Comparison of ENCODE assay signal across 19 mouse cellular contexts in genomic region chr3:93567721-93568120, GRCm38 (mm10). TPM values are rescaled to one million over a fixed set of nuclear protein-coding genes. Genes with fewer than 3 reads are reported as not detected.
DNase-seq lines count a peak whose midpoint lies in the region; ATAC-seq lines count a peak whose summit lies in the region.
"Had no signal": no experiment of that assay in that cellular context is flagged by ENCODE, and none has a peak within 500 bp of the region (broad histone marks: within the 10 kb centered on the region; RNA-seq: fewer than 3 reads in every experiment).

No protein-coding gene starts in this region.

- H3K9ac ChIP-seq in heart, embryonic 13.5 days, result no peak overlapping the region
- no peak overlapping the region for H3K9ac ChIP-seq in kidney, embryonic 15.5 days
- H3K9ac ChIP-seq in intestine, embryonic 16.5 days (ENCODE audit: low read depth, low read length), result no peak overlapping the region
- no peak overlapping the region for H3K9ac ChIP-seq in stomach, embryonic 16.5 days (ENCODE audit: low read length)
- H3K9ac ChIP-seq: forebrain, postnatal 0 days; neural tube, embryonic 13.5 days had no signal

- no peaks in the 10 kb centered on the region for H3K27me3 ChIP-seq in heart, embryonic 13.5 days (replicated peaks)
- no peaks in the 10 kb centered on the region for H3K27me3 ChIP-seq in kidney, embryonic 15.5 days
- H3K27me3 ChIP-seq in intestine, embryonic 16.5 days (replicated peaks; ENCODE audit: control insufficient read depth, insufficient read depth, low read length), result no peaks in the 10 kb centered on the region
- no peaks in the 10 kb centered on the region for H3K27me3 ChIP-seq in stomach, embryonic 16.5 days (ENCODE audit: control insufficient read depth, insufficient read depth, low read length)
- H3K27me3 ChIP-seq: neural tube, embryonic 13.5 days had no signal

- H3K4me3 ChIP-seq in heart, embryonic 13.5 days, result no peak overlapping the region
- no peak overlapping the region for H3K4me3 ChIP-seq in kidney, embryonic 15.5 days (replicated peaks)
- H3K4me3 ChIP-seq in intestine, embryonic 16.5 days (ENCODE audit: low read length), result no peak overlapping the region
- H3K4me3 ChIP-seq in stomach, embryonic 16.5 days (replicated peaks; ENCODE audit: low read length), result no peak overlapping the region
- H3K4me3 ChIP-seq: neural tube, embryonic 13.5 days had no signal

- peaks cover 30% of the 10 kb centered on the region for H3K36me3 ChIP-seq in heart, embryonic 13.5 days
- peaks cover 20% of the 10 kb centered on the region for H3K36me3 ChIP-seq in kidney, embryonic 15.5 days
- H3K36me3 ChIP-seq in intestine, embryonic 16.5 days (ENCODE audit: control insufficient read depth, insufficient read depth, low read length), result 0 out of 2 replicates have a peak, but pooled peaks cover 2% of the 10 kb centered on the region
- H3K36me3 ChIP-seq in stomach, embryonic 16.5 days (ENCODE audit: control insufficient read depth, insufficient read depth, low read length), result peaks cover 6% of the 10 kb centered on the region; the same call in 1 of the 2 replicates
- H3K36me3 ChIP-seq: neural tube, embryonic 13.5 days had no signal

- ATAC-seq in heart, embryonic 13.5 days (ENCODE audit: extremely low read depth, insufficient number of reproducible peaks, low FRiP score, low TSS enrichment), result no peak
- ATAC-seq in kidney, embryonic 15.5 days (replicated peaks; ENCODE audit: low FRiP score), result no peak
- ATAC-seq in intestine, embryonic 16.5 days, result no peak
- ATAC-seq in stomach, embryonic 16.5 days (ENCODE audit: insufficient read depth, low FRiP score), result no peak
- ATAC-seq: hindbrain, embryonic 16.5 days had no signal

- H3K9me3 ChIP-seq in heart, embryonic 13.5 days, result no peaks in the 10 kb centered on the region
- no peaks in the 10 kb centered on the region for H3K9me3 ChIP-seq in kidney, embryonic 15.5 days (replicated peaks)
- H3K9me3 ChIP-seq in intestine, embryonic 16.5 days (ENCODE audit: control insufficient read depth, low read length), result no peaks in the 10 kb centered on the region
- no peaks in the 10 kb centered on the region for H3K9me3 ChIP-seq in stomach, embryonic 16.5 days (replicated peaks; ENCODE audit: control insufficient read depth, low read length)
- H3K9me3 ChIP-seq: neural tube, embryonic 13.5 days had no signal

- no peak for DNase-seq in heart, postnatal 36 days
- no peak for DNase-seq in kidney, adult 8-10 months
- no peak for DNase-seq in testis, postnatal 14 days (ENCODE audit: low spot score)
- DNase-seq: adrenal gland, postnatal 10 days; cerebellum, adult 11 months; kidney, postnatal 25 days; layer of hippocampus, adult 9-11 months; liver; right cerebral cortex, postnatal 14 days; thymus, adult 18-20 months had no signal

- no peak overlapping the region for H3K4me2 ChIP-seq in heart, embryonic 13.5 days
- H3K4me2 ChIP-seq in kidney, embryonic 15.5 days, result no peak overlapping the region
- H3K4me2 ChIP-seq in intestine, embryonic 16.5 days (ENCODE audit: low read depth, low read length), result no peak overlapping the region
- no peak overlapping the region for H3K4me2 ChIP-seq in stomach, embryonic 16.5 days (ENCODE audit: low read depth, low read length)
- H3K4me2 ChIP-seq: midbrain, embryonic 11.5 days; neural tube, embryonic 13.5 days had no signal

- intact Hi-C loops in heart, postnatal 36 days (cut with DNase I), result loop anchor here (1.0 to 2.0 kb wide), 2 partner anchors 11 to 25 kb away; no protein-coding TSS in a partner anchor

- H3K27ac ChIP-seq in heart, embryonic 13.5 days (replicated peaks), result peak overlapping the region; percentile 75
- H3K27ac ChIP-seq in kidney, embryonic 15.5 days, result peak overlapping the region; percentile 85
- H3K27ac ChIP-seq in intestine, embryonic 16.5 days (ENCODE audit: low read length), result peak overlapping the region; percentile 4; the same call in 1 of the 2 replicates
- peak overlapping the region; percentile 85; the same call in 1 of the 2 replicates for H3K27ac ChIP-seq in stomach, embryonic 16.5 days (ENCODE audit: low read length)
- H3K27ac ChIP-seq: macrophage; neural tube, embryonic 13.5 days had no signal

- peaks cover 8% of the 10 kb centered on the region for H3K4me1 ChIP-seq in heart, embryonic 13.5 days
- peaks cover 15% of the 10 kb centered on the region for H3K4me1 ChIP-seq in kidney, embryonic 15.5 days
- H3K4me1 ChIP-seq in intestine, embryonic 16.5 days (ENCODE audit: control insufficient read depth, insufficient read depth, low read length), result peaks cover 4% of the 10 kb centered on the region; the same call in 1 of the 2 replicates
- H3K4me1 ChIP-seq in stomach, embryonic 16.5 days (ENCODE audit: control insufficient read depth, insufficient read depth, low read length), result peaks cover 12% of the 10 kb centered on the region; the same call in 1 of the 2 replicates
- H3K4me1 ChIP-seq: neural tube, embryonic 13.5 days had no signal

- 81% methylated on average over 6 of the region's 6 CpGs for WGBS in heart, embryonic 13.5 days
- WGBS in kidney, embryonic 15.5 days, result 94% methylated on average over 6 of the region's 6 CpGs
- WGBS in intestine, embryonic 16.5 days, result 80% methylated on average over 6 of the region's 6 CpGs
- 89% methylated on average over 6 of the region's 6 CpGs for WGBS in stomach, embryonic 16.5 days

RNA-seq across cellular contexts. Expression of gene S100a10, which starts 12.8 kb away (rescaled TPM):
- 197 and 200 TPM in 2 replicates for polyA plus RNA-seq in heart, embryonic 13.5 days (2015; fragmentation: Nextera tagmentation; extraction: Ambion mirVana)
- 100 to 1,000 TPM in 1 of 2 experiments, 10 to 100 TPM in 1; 87.6 to 103 TPM for total RNA-seq in heart, postnatal 36 days (2021)
- polyA plus RNA-seq in kidney, embryonic 15.5 days (2015; fragmentation: Nextera tagmentation; extraction: Ambion mirVana), result 516 and 533 TPM in 2 replicates
- 722 and 728 TPM in 2 replicates for polyA plus RNA-seq in intestine, embryonic 16.5 days (2015; fragmentation: Nextera tagmentation; extraction: Ambion mirVana)
- 575 and 603 TPM in 2 replicates for polyA plus RNA-seq in stomach, embryonic 16.5 days (2015; fragmentation: Nextera tagmentation; extraction: Ambion mirVana)

RNA-seq across cellular contexts. Expression of gene S100a11, which starts 47.4 kb away (rescaled TPM):
- 842 and 881 TPM in 2 replicates for polyA plus RNA-seq in heart, embryonic 13.5 days (2015; fragmentation: Nextera tagmentation; extraction: Ambion mirVana)
- total RNA-seq in heart, postnatal 36 days (2021), result 10 to 100 TPM; 75.4 to 89.0 TPM
- 1,358 and 1,377 TPM in 2 replicates for polyA plus RNA-seq in kidney, embryonic 15.5 days (2015; fragmentation: Nextera tagmentation; extraction: Ambion mirVana)
- 711 and 730 TPM in 2 replicates for polyA plus RNA-seq in intestine, embryonic 16.5 days (2015; fragmentation: Nextera tagmentation; extraction: Ambion mirVana)
- polyA plus RNA-seq in stomach, embryonic 16.5 days (2015; fragmentation: Nextera tagmentation; extraction: Ambion mirVana), result 2,104 and 2,339 TPM in 2 replicates

Comparison
In these comparisons a context has a peak if more than half of its experiments do, and no peak if none do; other contexts are left out.
1. H3K27ac ChIP-seq: peak in every context shown above with its lines; median percentile 85 in kidney, embryonic 15.5 days; 85 in stomach, embryonic 16.5 days; 75 in heart, embryonic 13.5 days; 4 in intestine, embryonic 16.5 days.